Mouse (Mus musculus): ENCODE data around the gene Eif4e3.

Gene Eif4e3

DNA sequence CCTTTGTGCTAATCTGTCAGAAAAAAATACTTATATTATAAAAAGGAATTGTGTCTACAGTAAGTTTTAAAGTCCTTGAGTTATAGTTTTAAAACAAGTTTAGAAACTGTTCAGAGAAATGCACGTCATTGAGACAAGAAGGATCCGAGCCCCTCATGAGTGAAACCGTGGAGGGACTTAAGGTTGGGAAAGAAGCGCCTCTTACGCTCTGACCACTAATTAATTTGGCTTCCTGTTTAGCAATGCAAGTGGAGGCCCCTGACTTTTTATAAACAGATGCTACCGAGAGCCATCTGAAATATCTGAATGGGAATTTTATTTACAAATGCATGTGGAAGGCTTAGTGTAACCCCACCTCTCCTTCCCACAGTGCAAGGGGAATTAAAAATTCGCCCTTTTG is 41.3 kb downstream of the Eif4e3 start:
- DNase-seq (ENCODE audit: low spot score): no peak

- DNase-seq (ENCODE audit: low spot score): no peak
Observed at GRCm38 (mm10) chr6:99624542-99624941, 42.0 kb downstream of the Eif4e3 start.

DNA sequence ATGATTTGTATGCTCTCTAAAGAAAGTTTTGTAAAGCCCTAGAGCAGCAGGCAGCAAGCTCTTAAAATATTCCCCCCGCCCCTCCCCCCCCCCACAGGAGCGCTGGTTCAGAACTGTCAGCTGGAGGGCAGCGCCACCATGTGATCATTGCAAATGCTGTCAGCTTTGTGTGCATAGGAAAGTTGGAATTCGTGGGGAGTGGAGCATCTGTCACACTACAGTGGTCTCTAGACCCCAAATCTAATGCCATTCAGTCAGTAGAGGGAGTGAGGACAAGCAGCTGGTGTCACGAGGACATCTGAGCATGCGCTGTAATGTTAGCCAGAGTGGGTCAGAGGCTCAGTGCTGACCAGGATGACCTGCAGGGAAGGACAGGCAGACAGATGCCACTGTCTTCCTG is 42.9 kb downstream of the Eif4e3 start:
- no peak for DNase-seq (ENCODE audit: low spot score)

DNA sequence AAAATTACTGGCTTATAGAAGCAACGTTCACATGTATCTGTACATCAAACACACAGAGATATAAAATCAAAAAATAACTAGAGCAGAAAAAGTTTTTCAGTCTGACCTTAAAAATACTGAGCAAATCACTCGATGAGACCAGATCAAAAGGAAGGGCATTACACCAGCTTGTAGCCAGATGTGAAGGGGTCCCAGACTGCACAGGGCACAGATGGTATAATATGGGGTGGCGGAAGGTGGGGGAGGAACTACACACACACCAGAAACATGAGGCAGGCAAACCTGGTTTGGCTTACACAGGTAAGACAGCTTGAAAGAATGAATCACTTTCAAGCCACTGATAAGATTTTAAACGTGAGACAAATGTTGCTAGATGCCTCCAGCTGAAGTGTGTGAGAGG is 45.4 kb downstream of the Eif4e3 start:
- DNase-seq (ENCODE audit: low spot score): no peak

GRCm38 (mm10) chr6:99620471-99620870 is 46.1 kb downstream of the Eif4e3 start:
- DNase-seq (ENCODE audit: low spot score): no peak

DNA sequence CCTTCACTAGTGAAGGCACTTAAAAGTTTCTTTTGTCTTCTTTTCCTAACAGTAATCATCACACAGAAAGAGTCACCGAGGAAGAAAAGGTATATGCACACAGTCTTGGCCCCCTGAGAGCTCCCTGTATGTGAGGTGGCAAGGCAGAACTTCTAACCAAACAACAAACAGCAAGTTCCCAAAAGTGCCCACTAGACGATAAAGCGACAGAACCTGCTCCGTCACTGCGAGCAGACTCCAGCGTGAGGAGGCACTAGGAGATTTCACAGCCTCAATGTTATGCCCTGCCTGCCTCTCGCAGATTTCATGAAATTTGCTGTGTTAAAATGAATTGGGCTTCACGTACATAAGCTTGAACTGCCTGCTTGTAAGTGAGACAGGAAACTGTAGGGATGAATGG is 46.6 kb downstream of the Eif4e3 start:
- no peak for DNase-seq (ENCODE audit: low spot score)

- no peak for DNase-seq (ENCODE audit: low spot score)
Observed at GRCm38 (mm10) chr6:99619466-99619865, 47.1 kb downstream of the Eif4e3 start.

DNA sequence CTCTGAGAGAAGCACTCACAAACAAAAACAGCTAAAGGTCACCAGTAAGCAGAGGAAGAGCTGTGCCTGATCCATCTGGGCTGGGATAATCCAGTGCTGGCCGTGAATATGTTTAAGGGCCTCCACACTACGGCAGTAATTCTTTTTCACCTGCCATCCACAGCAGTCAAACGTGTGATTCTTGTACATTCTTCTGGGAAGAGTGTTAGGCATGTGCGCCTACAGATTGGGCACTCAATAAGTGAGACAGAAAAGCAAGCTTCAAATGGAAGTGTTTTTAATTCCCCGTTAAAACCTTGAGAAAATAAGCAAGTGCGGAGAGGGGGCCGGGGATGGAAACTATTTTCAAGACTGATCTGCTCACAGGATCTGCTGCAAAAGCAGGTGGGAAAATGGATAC is 48.7 kb downstream of the Eif4e3 start:
- no peak for DNase-seq (ENCODE audit: low spot score)

- DNase-seq (ENCODE audit: low spot score): no peak
Observed at GRCm38 (mm10) chr6:99617415-99617814, 49.2 kb downstream of the Eif4e3 start.

GRCm38 (mm10) chr6:99615272-99615751 is 51.3 kb downstream of the Eif4e3 start:
- no peak for DNase-seq (ENCODE audit: low spot score)

- DNase-seq (ENCODE audit: low spot score): no peak
Observed at GRCm38 (mm10) chr6:99614566-99615271, 51.9 kb downstream of the Eif4e3 start.

GRCm38 (mm10) chr6:99611866-99612265 is 54.7 kb downstream of the Eif4e3 start:
- DNase-seq (ENCODE audit: low spot score): no peak

GRCm38 (mm10) chr6:99610454-99611427 is 55.8 kb downstream of the Eif4e3 start:
- no peak for DNase-seq (ENCODE audit: low spot score)

- DNase-seq (ENCODE audit: low spot score): no peak
Observed at GRCm38 (mm10) chr6:99606079-99606478, 60.5 kb downstream of the Eif4e3 start.

- peak; percentile 63 for DNase-seq (ENCODE audit: low spot score)
Observed at GRCm38 (mm10) chr6:99604758-99605157, 61.8 kb downstream of the Eif4e3 start.

GRCm38 (mm10) chr6:99602434-99602833 is 64.1 kb downstream of the Eif4e3 start:
- no peak for DNase-seq (ENCODE audit: low spot score)

DNA sequence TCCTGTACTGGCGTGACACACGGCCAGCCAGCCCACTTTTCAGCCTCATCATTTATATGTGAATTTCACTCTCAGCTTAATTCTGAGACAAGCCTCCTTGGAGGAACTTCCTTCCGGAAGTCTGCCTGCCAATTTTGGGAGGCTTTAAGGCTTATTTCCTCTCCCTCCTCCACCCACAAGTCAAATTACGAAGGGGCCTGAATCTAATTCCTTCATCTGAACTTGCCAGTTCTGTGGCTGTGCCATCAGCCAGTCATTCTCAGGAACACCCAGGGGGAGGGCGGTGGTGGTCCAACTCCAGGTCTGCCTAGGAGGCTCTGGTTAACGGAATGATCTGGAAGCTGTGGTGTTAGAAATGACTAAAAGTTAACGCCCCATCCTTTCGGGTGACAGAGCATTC is 65.7 kb downstream of the Eif4e3 start:
- no peak for DNase-seq (ENCODE audit: low spot score)

GRCm38 (mm10) chr6:99600168-99600793 is 66.3 kb downstream of the Eif4e3 start:
- DNase-seq (ENCODE audit: low spot score): no peak

DNA sequence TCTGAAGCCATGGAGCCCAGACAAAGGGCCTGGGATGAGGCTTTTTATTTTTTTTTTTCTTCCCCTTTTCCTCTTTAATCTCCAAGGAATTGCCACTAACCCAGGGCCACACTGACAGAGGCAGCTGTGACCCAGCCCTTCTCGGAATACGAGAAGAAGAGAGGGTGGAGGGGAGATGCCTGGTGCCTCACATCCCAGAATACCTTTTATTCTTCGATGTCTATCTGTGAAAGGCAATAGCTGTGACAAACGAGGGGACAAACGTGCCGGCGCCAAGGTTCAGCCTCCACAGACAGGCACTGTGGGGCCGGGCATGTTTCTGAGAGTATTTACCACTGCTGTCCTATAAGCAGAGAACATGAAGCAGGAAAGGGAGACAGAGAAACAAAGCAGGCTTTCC is 66.9 kb downstream of the Eif4e3 start:
- DNase-seq (ENCODE audit: low spot score): no peak

GRCm38 (mm10) chr6:99599229-99599628 is 67.3 kb downstream of the Eif4e3 start:
- DNase-seq (ENCODE audit: low spot score): no peak

- no peak for DNase-seq (ENCODE audit: low spot score)
Observed at GRCm38 (mm10) chr6:99577040-99577439, 89.5 kb downstream of the Eif4e3 start.

DNA sequence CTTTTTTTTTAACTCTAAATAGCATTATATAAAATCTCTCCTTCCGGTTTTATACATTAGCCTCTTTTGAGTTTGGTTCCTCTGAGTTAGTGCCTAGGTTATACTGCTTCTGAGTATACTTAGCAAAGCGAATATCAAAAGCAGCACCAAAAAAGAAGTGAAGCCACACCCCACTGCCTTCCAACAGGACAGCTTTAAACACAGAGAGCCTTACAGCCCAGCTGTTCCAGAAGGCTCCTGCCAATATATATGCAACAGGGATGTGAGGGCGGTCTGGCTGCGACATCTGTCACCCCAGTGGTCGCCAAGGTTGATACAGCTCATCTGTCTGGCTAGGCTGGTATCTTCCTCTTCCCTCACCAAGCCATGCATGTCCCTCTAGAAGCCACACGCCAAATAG is 90.9 kb downstream of the Eif4e3 start:
- no peak for DNase-seq (ENCODE audit: low spot score)
